Mouse (Mus musculus) lung, postnatal 10 days (tissue): ENCODE results near the gene Natd1.
"Not testable (repeated sequence)": the region's sequence is repeated elsewhere in the genome, so short reads cannot be mapped to it uniquely, and the experiment has no call there.

Experiments
- DNase-seq: peaks from one replicate; pipeline ENCODE4 v3.0.0; 2021

Gene Natd1

DNA sequence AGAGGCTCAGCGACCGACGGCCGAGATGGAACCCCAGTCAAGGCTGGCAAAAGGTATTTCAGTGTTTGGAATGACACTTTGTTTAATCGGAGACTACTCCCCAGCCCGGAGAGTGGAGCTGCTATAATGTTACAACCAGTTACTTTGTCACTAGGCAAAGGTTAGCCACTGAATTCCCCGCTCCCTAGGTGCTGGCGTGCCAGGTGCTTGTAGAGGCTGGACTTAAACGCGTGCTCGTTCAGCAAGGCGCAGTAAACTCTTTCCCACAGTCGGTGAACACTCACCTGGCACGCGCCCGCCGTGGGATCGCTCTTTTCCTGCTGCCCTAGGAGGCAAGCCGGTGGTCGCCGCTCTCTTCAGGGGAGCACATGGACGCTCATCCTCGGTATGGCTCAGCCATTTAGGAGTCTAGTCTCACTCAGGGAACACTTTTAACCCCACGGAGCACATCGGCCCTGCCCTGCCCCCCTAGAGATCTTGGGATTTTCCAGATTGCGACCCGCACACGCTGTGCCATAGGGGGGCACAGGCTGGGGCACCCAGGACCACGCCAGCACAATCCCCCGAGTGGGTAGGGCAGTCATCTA, 16.8 kb upstream of the Natd1 start:
- no peak for DNase-seq

DNA sequence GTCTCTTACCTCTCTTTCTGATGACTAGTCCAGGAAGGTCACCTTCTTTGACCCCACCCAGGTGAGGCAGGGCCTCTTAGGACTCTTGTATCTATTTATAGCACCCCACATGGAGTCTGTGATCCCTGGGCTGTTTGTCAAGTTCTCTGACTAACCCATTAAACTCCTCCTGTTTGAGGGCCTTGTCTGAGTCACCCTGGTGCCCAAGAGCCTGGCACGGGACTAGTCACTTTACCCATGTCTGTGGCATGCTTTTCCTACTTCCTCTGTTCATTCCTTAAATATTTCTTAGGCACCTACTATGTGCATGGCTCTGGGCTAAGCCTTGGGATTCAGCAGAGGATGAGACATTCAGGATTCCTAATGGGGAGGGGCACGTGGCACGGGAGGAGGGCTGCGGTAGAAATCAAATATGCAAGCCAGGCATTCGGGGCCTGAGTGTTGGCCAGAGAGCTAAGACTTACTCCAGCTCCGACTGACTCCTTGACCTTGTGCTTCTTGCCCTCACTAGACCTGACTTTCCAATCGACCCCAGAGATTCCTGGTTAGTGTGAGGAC, 16.3 kb upstream of the Natd1 start:
- DNase-seq, result no peak

DNA sequence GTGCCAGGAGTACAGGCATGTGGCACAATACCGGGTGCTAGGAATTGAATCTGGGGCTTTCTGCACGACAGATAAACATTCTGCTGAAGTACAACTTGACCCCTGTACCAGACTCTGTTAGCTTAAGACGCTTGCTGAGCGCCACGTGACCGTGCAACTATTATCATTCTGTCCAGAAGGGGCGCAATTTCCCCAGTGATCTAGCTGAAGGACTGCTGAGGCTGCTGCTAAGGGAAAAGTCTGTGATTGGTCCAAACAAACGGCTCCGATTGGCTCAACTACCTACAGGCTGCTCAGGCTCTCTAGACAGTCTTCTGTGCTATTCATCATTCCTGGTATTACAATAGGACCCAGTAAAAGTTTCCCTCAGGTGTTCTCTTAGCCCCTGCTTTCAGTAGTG, 12.7 kb upstream of the Natd1 start:
- DNase-seq, result peak; percentile 96

DNA sequence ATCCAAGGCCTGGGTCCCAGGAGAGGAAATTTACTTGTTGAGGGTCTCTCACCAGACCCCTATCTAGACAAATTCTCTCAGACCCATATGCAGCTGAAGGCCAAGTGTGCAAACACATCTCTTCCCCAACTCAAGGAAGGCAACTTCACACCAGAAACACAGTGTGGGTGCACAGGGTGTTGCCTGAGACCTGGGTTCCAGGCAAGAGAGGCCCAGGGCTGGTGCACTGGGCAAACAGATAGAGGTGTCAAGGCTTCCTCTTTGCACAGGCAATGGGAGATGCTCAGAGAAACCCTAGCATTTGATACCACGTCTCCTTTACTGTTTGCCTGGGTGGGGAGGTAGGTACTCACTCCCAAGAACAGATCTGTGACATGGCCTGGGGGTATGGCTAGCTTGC, 10.4 kb upstream of the Natd1 start:
- DNase-seq, result no peak

DNA sequence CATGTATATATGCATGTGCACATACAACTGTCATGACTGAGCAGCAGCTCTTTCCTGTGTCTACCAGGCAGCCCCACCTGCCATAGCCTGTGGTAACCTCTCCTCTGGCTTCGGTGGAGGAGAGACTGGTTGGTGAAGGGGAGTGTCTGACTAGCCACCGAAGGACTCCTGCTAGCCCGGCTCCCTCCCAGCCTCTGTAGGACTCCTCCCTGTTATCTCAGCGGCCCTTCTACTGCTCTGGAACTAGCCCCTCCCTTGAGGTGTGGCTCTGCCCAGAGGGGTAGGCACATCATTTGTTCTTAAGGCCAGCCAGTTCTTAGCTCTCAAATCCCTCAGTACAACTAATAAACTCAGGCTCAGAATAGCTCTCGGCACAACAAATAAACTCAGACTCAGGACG, 9.9 kb upstream of the Natd1 start:
- no peak for DNase-seq

DNA sequence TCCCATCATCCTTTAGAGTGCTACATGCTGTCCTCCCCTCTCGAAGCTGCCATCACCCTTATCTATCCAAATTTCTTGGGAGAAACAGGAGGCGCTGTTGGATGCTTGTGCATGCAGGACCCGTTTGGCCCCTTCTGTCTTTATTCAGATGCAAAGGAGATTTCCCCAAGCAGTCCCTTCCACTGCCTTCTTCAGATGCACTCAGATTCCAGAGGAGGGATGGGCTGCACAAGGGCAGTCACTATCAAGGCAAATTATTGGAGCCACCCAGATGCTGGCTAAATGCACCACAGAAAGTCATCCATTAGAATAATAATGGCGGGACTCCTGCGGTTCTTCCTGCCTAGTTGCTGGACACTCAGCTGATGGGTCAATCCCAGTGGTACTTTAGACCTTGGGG, 8.4 kb upstream of the Natd1 start:
- no peak for DNase-seq

DNA sequence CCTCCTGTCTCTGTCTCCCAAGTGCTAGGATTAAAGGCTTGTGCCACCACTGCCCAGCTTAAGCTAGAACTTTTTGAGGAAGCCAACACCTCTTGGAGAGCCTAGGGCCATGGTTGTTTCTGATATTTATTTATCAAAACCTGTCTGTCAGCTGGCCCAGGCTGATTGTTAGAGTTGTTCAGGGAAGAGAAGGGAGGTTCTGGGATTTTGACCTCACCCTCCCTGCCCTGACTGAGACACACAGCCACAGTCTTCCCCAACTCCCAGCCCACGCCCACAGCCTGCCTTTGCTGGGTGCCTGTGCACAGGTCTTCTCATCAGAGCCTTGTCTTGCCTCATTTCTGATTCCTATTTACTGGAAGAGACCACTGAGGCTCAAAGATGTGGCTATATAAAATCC, 7.6 kb upstream of the Natd1 start:
- no peak for DNase-seq

DNA sequence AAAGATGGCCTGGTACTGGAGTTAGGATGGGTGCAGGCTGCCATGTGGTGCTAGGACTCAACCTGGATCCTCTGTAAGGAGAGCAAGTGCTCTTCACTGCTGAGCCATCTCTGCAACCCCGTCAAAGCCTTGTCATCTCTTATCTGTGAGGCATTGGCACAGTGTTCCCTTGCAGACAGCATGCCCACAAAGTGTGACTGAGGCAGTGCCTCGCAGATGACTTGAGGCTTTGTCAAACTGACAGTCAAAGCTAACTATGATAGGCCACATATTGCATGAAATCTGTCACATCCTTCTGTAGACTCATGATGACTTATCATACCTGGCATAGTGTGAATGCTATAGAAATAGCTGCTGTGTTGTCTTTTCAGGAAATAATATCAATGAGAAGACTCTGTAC, 5.5 kb upstream of the Natd1 start:
- DNase-seq, result no peak

DNA sequence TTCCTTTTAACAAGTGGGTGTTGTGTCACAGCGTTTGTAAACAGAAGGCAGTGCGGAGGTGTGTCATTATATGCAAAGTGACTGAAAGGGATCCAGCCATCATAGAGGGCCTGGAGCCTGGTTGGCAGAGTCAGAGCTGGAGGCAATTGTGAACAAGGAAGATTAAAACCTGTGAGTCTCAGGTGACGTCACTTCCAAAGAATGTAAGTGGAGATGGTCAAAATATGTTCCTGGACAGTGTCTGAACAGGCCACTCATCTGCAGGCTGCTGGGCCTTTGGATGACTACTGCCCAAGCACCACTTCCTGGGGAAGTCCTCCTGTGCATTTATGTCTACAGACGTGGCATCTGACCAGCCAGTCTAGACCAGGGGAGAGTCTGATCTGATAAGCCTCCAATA, 651 bp upstream of the Natd1 start:
- no peak for DNase-seq

DNA sequence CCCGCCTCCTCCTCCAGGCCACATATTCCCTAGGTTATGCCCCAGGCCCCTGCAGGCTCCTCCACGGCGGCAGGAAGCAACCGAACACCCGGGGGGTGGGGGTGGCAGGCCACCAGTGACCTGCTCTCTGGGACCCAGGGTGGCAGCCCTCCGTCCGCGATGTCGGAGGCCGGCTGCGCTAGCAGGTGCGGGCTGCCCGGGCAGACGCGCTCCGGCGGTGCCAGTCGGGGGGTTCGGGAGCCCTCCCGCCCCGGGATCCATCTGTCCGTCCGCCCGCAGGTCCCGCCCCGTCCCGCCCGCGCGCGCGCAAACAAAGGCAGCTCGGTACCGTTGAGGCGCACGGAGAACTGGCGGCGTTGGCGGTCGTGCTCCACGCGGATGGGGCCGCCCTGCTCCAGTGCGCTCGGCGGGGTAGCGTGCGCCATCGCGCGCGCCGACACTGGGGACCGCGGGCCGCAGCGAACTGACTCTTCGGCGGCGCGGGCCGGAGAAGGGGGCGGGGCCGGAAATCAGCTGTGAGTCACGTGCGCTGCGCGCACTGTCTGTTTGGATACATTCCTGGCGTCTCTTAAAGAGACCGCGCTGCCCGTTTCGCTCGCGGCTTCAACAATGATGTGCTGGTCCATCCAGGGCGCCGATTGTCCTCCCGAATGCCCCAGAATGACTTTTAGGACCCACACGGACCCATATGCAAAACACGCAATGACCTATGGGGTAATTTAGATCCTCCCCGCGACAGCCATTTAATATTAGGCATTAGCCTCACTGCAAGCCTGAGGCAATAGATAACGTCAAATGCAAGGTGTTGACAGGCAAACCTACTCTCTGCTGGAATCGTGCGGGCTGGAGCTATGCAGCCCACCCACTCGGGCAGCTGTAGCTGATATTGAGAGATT, 1.0 kb downstream of the Natd1 start:
- peak; percentile 95 for DNase-seq

DNA sequence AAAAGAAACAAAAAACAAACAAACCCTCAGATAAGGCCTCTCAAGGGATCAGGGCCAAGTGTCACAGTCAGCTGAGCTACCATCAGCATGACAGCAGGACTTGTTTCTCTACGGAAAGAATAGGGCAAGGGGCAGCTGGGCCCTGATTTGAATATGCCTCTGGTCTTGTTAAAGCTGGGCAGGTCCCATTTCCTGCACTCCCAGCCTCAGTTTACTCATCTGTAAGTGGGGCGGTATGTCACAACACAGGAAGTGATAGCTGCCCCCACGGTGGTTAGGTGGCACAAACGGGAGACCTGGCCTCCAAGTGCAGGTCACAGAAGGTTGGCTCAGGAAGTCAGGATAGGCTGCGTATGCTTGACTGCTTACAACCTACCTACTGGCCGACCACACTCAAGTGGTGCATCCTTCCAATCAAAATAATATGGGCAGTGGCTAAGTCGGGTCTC, 2.0 kb downstream of the Natd1 start:
- DNase-seq, result no peak

DNA sequence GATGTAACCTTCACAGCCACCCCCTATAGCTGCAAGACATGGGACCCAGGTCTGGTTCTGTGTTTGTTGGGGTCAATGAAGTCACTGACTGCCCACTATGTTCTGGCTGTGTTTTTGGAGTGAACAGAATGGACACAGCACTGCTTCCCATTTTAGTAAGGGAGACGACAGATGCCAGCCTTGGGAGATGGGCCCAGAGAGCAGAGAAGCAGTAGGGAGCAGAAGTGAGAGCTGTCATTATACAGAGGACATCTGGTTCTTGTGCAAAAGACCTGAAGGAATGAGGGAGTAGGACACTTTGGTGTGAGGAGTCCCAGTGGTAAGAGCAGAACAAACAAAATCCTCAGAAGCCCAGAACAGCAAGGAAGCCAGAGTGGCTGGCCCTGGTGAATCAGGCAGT, 4.9 kb downstream of the Natd1 start:
- no peak for DNase-seq

DNA sequence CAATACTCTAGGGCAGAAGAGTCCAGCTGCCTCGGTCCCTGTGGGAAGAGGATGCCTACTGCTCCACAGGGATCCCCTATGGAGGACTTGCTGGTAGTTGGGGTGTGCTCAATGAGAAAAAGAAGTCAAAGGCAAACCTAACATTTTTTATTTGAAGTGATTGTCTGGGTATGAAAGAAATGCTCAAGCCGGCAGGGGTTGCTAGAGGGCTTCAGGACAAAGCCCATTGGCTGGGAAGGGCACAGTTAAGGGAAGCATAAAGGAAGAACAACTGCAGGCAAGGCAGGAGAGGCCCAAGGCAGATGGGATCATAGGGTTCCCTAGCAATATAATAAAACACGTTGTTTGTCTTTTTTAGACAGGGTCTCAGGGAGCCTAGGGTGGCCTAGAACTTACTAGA, 6.5 kb downstream of the Natd1 start:
- peak; percentile 45 for DNase-seq

DNA sequence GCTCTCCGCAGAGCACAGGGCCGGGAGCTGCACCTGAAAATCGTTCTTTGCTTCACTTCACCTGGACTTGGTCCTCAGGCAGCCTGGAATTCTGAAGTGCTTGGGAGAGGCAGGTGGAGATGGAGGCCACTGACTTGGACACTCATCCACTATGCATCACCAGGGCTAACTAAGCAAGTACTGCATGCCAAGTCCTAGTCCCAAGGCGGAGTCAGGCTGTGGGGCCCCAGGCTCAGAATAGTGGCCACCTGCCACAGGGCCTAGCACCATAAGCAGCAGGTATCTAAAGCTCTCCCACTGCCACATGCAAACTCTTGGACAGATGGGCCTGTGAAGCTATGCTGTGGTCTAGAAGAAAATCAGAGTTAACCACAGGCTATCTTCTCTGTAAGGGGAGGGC, 8.1 kb downstream of the Natd1 start:
- DNase-seq, result no peak

DNA sequence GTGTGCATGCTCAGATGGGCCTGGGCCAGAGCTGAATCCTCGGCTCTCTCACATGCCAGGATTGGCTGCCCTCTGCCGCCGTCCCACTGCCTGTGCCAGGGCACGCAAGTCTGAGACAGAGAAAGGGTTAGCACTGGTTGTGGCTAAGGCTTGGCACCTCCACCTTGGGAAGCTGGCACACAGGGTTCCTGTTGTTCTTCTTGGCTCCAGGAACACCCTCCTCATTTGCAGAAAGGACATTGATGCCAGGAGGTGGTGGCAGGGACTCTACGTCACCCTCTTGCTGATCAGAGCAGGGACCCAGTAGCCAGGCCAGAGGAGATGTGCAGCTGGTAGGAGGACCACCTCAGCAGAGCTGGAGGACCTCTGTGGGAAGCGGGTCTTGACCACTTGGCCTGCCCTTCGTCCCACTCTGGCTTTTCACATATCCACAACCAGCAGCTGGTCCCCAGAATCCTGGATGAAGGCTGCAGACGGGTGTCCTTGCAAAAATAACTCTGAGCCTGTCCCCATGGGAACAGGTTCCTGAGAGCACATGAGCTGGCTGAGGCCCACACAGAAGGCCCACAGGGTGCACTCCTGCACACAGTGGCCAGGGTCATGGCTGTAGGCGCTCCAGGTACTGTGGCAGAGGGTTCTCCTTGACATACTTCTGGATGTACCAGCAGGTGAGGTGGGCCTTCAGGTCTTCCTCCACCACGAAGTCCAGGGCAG, 9.0 kb downstream of the Natd1 start:
- no peak for DNase-seq

DNA sequence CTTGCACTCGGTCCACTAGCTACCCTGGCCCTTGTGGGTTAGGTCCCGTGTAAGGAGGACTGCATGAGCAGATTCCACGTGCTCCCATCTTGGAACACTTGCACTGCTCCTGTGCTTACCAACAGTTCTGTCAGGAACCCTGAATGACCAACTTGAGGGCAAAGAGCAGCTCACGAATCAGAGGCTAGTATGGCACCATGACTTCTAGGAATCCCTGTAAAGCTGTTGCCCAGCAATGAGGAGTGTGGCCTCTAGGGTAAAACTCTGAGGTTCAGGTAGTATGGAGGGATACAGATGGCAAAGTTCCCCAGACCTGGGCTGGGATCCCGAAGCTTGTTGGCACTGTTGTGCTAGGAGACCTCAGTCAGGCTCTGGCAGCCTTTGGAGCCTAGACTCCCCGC, 10.9 kb downstream of the Natd1 start:
- DNase-seq, result no peak

DNA sequence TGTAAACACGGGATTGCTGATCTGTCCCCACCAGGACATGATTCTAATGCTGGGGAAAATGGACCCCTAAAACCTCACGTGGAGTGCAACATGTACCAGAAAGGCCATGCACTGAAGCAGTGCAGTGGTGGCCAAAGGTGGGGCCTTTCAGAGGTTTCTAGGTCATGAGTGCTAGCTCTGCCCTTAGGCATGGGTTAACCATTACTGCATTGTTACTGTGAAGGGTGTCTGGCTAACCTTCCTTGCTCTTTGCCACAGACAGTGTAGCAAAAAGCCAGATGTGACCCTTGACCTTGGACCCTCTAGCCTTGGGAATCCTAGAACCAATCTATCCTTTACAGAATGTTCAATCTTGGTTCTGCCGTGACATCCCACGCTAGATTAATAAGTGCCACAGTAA, 12.1 kb downstream of the Natd1 start:
- no peak for DNase-seq

DNA sequence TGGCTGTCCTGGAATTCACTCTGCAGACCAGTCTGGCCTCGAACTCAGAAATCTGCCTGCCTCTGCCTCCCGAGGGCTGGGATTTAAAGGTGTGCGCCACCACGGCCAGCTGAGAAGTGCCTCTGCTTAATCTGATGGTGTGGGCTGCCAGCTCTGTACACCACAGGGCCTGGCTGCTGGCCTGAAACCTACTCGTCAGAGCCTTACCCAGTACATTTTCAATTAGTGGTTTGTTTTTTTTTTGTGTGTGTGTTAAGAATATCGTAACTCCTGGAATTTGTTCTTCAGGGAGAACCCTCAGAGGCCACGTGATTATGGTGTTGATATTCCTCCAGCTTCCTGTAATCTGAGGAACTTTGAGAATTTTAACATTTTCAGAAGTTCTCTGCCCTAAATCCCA, 12.5 kb downstream of the Natd1 start:
- DNase-seq, result no peak

DNA sequence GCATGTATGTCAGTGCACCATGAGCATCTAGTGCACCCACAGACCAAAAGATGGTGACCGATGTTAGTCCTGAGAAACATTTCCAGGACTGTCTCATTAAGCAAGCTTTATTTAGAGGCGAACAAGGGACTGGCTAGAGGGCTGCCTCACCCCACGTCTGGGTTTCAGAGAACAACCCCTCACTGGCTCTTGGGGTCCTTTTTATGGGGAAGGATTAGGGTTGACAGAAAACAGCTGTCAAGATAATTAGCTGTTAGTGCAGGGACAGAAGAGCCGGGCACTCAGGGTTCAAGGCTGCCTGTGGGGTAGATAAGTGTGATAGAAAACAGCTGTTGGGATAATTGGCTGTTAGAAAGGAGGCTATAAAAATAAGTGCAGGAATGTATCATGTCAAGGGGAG, 18.6 kb downstream of the Natd1 start:
- DNase-seq, result no peak

DNA sequence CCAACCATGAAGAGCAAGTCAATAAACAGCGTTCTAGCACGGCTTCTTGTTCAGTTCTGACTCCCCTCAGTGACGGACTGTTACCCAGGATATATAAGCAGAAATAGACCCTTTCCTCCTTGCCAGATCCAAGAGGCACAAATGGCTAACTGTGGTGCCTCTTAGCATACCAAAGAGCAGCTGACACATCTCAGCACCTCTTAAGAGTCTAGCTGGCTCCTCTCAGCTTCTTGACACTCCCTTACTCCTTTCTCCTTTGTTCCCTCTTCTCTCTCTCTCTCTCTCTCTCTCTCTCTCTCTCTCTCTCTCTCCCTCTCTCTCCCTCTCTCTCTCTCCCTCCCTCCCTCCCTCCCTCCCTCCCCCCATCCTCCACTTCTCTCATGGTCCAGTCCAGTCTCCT, 23.8 kb downstream of the Natd1 start:
- DNase-seq, result no peak

DNA sequence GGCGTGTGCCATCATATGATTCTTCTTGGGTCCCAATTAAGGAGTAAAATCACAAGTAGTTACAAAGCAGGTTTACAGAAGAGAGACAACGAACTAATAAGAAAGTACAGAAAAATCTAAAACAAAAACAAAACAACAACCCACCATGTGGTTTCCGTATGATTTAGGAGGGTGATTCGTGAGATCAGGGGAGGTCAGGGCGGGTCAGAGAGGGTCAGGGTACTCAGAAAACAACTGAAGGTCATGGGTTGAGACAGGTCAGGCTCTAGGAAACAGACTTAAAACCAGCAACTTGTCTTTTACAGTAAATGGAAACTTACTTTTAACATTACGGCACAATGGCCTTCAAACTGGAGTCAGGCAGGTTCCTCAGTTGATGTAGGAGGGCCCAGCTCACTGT, 24.3 kb downstream of the Natd1 start:
- no peak for DNase-seq

DNA sequence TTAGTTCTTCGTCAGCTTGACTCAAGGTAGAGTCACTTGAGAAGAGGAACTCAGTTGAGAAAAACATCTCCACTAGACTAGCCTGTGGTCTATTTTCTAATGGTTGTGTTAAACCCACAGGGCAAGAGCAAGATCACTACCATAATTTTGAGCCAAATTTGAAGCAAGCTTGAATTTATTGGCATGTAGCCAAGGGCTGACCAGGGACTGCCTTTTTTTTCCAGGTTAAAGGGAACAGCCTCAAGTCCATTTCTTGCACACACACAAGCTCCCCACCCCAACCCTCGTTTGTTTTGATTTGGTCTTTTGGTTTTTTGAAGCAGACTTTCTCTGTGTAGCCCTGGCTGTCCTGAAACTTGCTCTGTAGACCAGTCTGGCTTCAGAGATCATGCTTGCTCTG, 24.7 kb downstream of the Natd1 start:
- DNase-seq, result no peak

DNA sequence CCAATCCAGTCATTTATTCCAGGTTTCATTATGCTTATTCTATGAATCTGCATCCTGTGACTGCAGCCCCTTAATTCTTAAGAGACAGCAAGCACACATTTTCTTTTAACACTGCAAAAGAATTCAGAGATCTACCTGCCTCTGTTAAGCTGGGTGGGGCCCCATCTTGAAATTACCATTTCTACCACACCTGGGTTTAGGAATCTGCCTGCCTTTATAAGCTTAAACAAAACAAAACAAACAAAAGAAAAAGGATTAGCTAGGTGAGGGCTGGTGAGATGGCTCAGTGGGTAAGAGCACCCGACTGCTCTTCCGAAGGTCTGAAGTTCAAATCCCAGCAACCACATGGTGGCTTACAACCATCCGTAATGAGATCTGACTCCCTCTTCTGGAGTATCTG, 27.6 kb downstream of the Natd1 start:
- not testable (repeated sequence) for DNase-seq

DNA sequence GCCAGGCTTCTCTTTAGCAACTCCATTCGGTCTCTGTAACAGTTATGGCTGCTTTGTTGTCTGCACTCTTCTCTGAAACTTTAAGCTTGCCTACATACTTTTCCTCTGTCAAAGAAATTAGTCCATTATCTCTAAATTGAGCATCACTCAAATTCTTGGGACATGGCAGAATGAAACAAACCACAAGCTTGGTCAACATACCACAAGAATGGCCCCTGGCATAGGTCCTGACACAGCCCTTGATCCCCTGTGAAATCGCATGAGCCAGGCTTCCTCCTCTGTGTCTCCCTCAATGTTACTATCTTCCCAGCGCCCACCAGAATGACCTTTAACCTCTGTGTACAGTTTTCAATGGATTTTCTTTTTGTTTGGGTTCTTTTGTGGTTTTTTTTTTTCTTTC, 32.2 kb downstream of the Natd1 start:
- no peak for DNase-seq
